Mouse (Mus musculus): ENCODE measurements around the gene S100a14.

GRCm38 (mm10) chr3:90552231-90552630 is 25.6 kb downstream of the S100a14 start:
- TF ChIP-seq CTCF (IDR thresholded peaks at IDR 0.05; ENCODE audit: extremely low read depth, insufficient read depth, low read length) (no peak), POLR2A (IDR thresholded peaks at IDR 0.05; ENCODE audit: extremely low read depth, insufficient read depth, low read length) (no peak)

Data from cortical plate, adult 2 months (tissue).